Mouse (Mus musculus) MEL (cell line): ENCODE data around the gene Fhit. TPM values are rescaled to one million over a fixed set of nuclear protein-coding genes. Genes with fewer than 3 reads are reported as not detected.

Source experiments
- DNase-seq: peaks from one replicate; pipeline ENCODE4 v3.0.0; 2011; ENCODE audit warnings: low read depth, low spot score
- H3K27ac ChIP-seq: 2 replicates; pipeline ENCODE4 v1.5.1; 2012; ENCODE audit warnings: low read depth, mild to moderate bottlenecking, control low read depth, low read length, moderate library complexity; ENCODE audit not compliant: control insufficient read depth
- H3K27me3 ChIP-seq, 2 experiments: fragments of 150-350 bp in 1 of 2; sonication (generic) in 1 of 2; 2 replicates each; pipeline ENCODE4 v1.6.1; 2012; ENCODE audit warnings: low read length in 2 of 2, mild to moderate bottlenecking in 2 of 2, improper control_type of control experiment in 1 of 2, moderate library complexity in 1 of 2; ENCODE audit not compliant: insufficient read depth in 2 of 2, control insufficient read depth in 1 of 2
- H3K36me3 ChIP-seq, 2 experiments: 2 replicates each; pipeline ENCODE4 v1.6.1; 2012 to 2014; ENCODE audit warnings: low read length in 2 of 2, improper control_type of control experiment in 1 of 2, inconsistent platforms in 1 of 2, mild to moderate bottlenecking in 1 of 2; ENCODE audit not compliant: insufficient read depth in 2 of 2, control insufficient read depth in 1 of 2
- H3K4me1 ChIP-seq, 2 experiments: fragments of 150-350 bp in 1 of 2; sonication (generic) in 1 of 2; 2 replicates each; pipeline ENCODE4 v1.6.1; 2012; ENCODE audit warnings: low read length in 2 of 2, improper control_type of control experiment in 1 of 2, mild to moderate bottlenecking in 1 of 2; ENCODE audit not compliant: insufficient read depth in 2 of 2, control insufficient read depth in 1 of 2
- H3K4me3 ChIP-seq, 2 experiments: fragments of 150-350 bp in 1 of 2; sonication (generic) in 1 of 2; 2 replicates each; pipeline ENCODE4 v1.5.1; 2012; ENCODE audit warnings: low read depth in 2 of 2, low read length in 2 of 2, mild to moderate bottlenecking in 2 of 2, moderate library complexity in 2 of 2, control low read depth in 1 of 2, improper control_type of control experiment in 1 of 2; ENCODE audit not compliant: control insufficient read depth in 1 of 2, insufficient read depth in 1 of 2
- H3K79me2 ChIP-seq: 2 replicates; pipeline ENCODE4 v1.6.1; 2012; ENCODE audit warnings: mild to moderate bottlenecking, low read length, moderate library complexity; ENCODE audit not compliant: control insufficient read depth, poor library complexity, insufficient read depth
- H3K9ac ChIP-seq: 2 replicates; pipeline ENCODE4 v1.6.1; 2012; ENCODE audit warnings: low read depth, mild to moderate bottlenecking, control low read depth, low read length, moderate library complexity; ENCODE audit not compliant: control insufficient read depth, poor library complexity, severe bottlenecking
- H3K9me3 ChIP-seq: fragments of 150-350 bp; sonication (generic); replicated peaks from 2 replicates; pipeline ENCODE4 v1.6.1; 2012; ENCODE audit warnings: mild to moderate bottlenecking, low read length, improper control_type of control experiment, moderate library complexity; ENCODE audit not compliant: insufficient read depth
- BHLHE40 ChIP-seq: IDR thresholded peaks from 2 replicates; pipeline ENCODE4 v1.6.1; 2012; ENCODE audit warnings: low read depth, mild to moderate bottlenecking, inconsistent platforms, low read length, improper control_type of control experiment, borderline replicate concordance
- CTCF ChIP-seq, 3 experiments: IDR thresholded peaks in 2 of 3; conservative IDR thresholded peaks in 1 of 3; 2 replicates each; pipeline ENCODE4 v1.5.1; 2011 to 2012; ENCODE audit warnings: low read length in 3 of 3, low read depth in 2 of 3, mild to moderate bottlenecking in 2 of 3, improper control_type of control experiment in 1 of 3, inconsistent platforms in 1 of 3, mixed read lengths in 1 of 3, moderate library complexity in 1 of 3; ENCODE audit not compliant: control insufficient read depth in 1 of 3, insufficient read depth in 1 of 3, poor library complexity in 1 of 3, severe bottlenecking in 1 of 3
- E2F4 ChIP-seq: IDR thresholded peaks from 2 replicates; pipeline ENCODE4 v1.6.1; 2011; ENCODE audit warnings: low read depth, low read length, improper control_type of control experiment, borderline replicate concordance
- EP300 ChIP-seq, 2 experiments: IDR thresholded peaks; 2 replicates each; pipeline ENCODE4 v1.6.1; 2011; ENCODE audit warnings: improper control_type of control experiment in 2 of 2, low read length in 2 of 2, low read depth in 1 of 2, mild to moderate bottlenecking in 1 of 2
- GABPA ChIP-seq: IDR thresholded peaks from 2 replicates; pipeline ENCODE4 v1.6.1; 2012; ENCODE audit warnings: low read depth, mild to moderate bottlenecking, inconsistent platforms, low read length, improper control_type of control experiment, moderate library complexity
- GATA1 ChIP-seq: IDR thresholded peaks from 2 replicates; pipeline ENCODE4 v1.6.1; 2011; ENCODE audit warnings: low read depth, low read length, improper control_type of control experiment
- MYB ChIP-seq: IDR thresholded peaks from 2 replicates; pipeline ENCODE4 v1.6.1; 2011; ENCODE audit warnings: mild to moderate bottlenecking, low read depth, low read length, improper control_type of control experiment
- MYC ChIP-seq: IDR thresholded peaks from 2 replicates; pipeline ENCODE4 v1.6.1; 2011; ENCODE audit warnings: low read depth, mild to moderate bottlenecking, low read length, improper control_type of control experiment, moderate library complexity
- NELFE ChIP-seq: IDR thresholded peaks from 2 replicates; pipeline ENCODE4 v1.6.1; 2011; ENCODE audit warnings: low read depth, low read length, improper control_type of control experiment
- NRF1 ChIP-seq: IDR thresholded peaks from 2 replicates; pipeline ENCODE4 v1.6.1; 2014; ENCODE audit warnings: low read depth, mild to moderate bottlenecking, inconsistent platforms, low read length, improper control_type of control experiment, moderate library complexity; ENCODE audit not compliant: poor library complexity, insufficient read depth, severe bottlenecking
- POLR2AphosphoS2 ChIP-seq: IDR thresholded peaks from 2 replicates; pipeline ENCODE4 v1.6.1; 2011; ENCODE audit warnings: low read length, improper control_type of control experiment
- POLR2AphosphoS5 ChIP-seq: IDR thresholded peaks from 2 replicates; pipeline ENCODE4 v1.6.1; 2012; ENCODE audit warnings: low read depth, borderline replicate concordance, mild to moderate bottlenecking, inconsistent platforms, low read length, moderate library complexity, mixed read lengths
- TAL1 ChIP-seq: IDR thresholded peaks from 2 replicates; pipeline ENCODE4 v1.6.1; 2012; ENCODE audit warnings: mild to moderate bottlenecking, inconsistent platforms, low read length, moderate library complexity, mixed read lengths
- TCF12 ChIP-seq: IDR thresholded peaks from 2 replicates; pipeline ENCODE4 v1.6.1; 2014; ENCODE audit warnings: low read depth, mild to moderate bottlenecking, inconsistent platforms, low read length, improper control_type of control experiment, moderate library complexity
- USF1 ChIP-seq: IDR thresholded peaks from 2 replicates; pipeline ENCODE4 v1.6.1; 2014; ENCODE audit warnings: low read depth, mild to moderate bottlenecking, inconsistent platforms, low read length, improper control_type of control experiment, moderate library complexity
- ZC3H11A ChIP-seq: IDR thresholded peaks from 2 replicates; pipeline ENCODE4 v1.6.1; 2012; ENCODE audit warnings: low read depth, mild to moderate bottlenecking, inconsistent platforms, low read length, improper control_type of control experiment
- ZKSCAN1 ChIP-seq: IDR thresholded peaks from 2 replicates; pipeline ENCODE4 v1.6.1; 2012; ENCODE audit warnings: low read depth, mild to moderate bottlenecking, inconsistent platforms, low read length, improper control_type of control experiment, moderate library complexity
- polyA plus RNA-seq, 2 experiments: library from polyadenylated mRNA; stranded (reverse) in 1 of 2; unstranded in 1 of 2; fragments of >175 nt in 1 of 2; fragments of >200 nt in 1 of 2; gene quantifications; 2 replicates each; pipeline versions ENCODE4 v1.2.1 to v1.2.4; 2012; ENCODE audit warnings: low replicate concordance in 2 of 2, low read depth in 1 of 2; ENCODE audit not compliant: insufficient read length in 2 of 2, insufficient read depth in 1 of 2, missing spikeins in 1 of 2
- total RNA-seq: library from RNA; depleted of rRNA; stranded (reverse); fragments of 300-350 nt; gene quantifications from 2 replicates; pipeline ENCODE4 v1.2.3, GENCODE M21; 2012

Gene Fhit
- total and polyA plus RNA-seq, 3 experiments = 0.77 to 1.3 TPM; not detected in 1

GRCm38 (mm10) chr14:9695217-9695690 lies 1466.6 kb downstream of the Fhit start:
- Histone ChIP-seq H3K27me3 (no peaks in the 10 kb centered on the region), H3K9ac (no peak overlapping the region), H3K27ac (no peak overlapping the region), H3K36me3 (no peaks in the 10 kb centered on the region), H3K4me3 (no peak overlapping the region), H3K9me3 (no peaks in the 10 kb centered on the region), H3K4me1 (no peaks in the 10 kb centered on the region), H3K79me2 (no peaks in the 10 kb centered on the region)
- DNase-seq = no peak
- no peak for TF ChIP-seq BHLHE40

GRCm38 (mm10) chr14:9688664-9689257 lies 1473.1 kb downstream of the Fhit start:
- TF ChIP-seq MYC = no peak
- no peak for TF ChIP-seq POLR2AphosphoS2
- no peak for TF ChIP-seq EP300 (IDR thresholded peaks at IDR 0.05; ENCODE audit: low read depth in 1 of 2, low read length in 2 of 2)
- TF ChIP-seq NRF1 = no peak
- no peak for TF ChIP-seq ZC3H11A
- TF ChIP-seq GATA1 = no peak
- no peak for TF ChIP-seq USF1
- no peak for TF ChIP-seq ZKSCAN1
- no peak for TF ChIP-seq BHLHE40
- TF ChIP-seq GABPA = no peak
- no peak for TF ChIP-seq MYB
- no peak for TF ChIP-seq E2F4
- no peak for TF ChIP-seq TAL1
- TF ChIP-seq CTCF (IDR thresholded peaks at IDR 0.05 in 2 of 3, conservative IDR thresholded peaks at IDR 0.05 in 1 of 3; ENCODE audit: control insufficient read depth in 1 of 3, insufficient read depth in 1 of 3, low read depth in 2 of 3, low read length in 3 of 3, poor library complexity in 1 of 3, severe bottlenecking in 1 of 3) = no peak

DNA sequence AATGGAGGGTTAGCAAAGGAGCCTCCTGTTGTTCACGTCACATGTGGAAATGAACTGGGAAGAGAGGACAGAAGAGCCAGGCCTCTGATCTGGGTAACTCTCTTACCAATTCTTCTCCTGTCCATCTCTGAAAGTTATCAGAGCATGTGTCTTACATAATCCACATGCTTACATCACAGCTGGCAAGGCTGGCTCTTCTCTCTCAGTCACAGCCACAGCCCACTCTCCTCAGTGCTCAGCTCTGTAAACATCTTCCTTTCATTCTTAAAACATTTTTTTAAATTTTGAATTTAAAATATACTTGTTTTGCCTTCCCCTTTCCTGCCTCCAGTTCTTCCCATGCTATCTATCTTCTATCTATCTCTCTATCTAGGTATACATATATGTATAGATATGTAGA lies 1477.5 kb downstream of the Fhit start:
- Histone ChIP-seq H3K9ac (no peak overlapping the region), H3K4me1 (no peaks in the 10 kb centered on the region)
- no peak for TF ChIP-seq BHLHE40
- no peak for TF ChIP-seq GATA1
- no peak for TF ChIP-seq E2F4
- TF ChIP-seq NELFE = no peak
- no peak for TF ChIP-seq TCF12
- TF ChIP-seq MYB = no peak
- no peak for TF ChIP-seq POLR2AphosphoS5
- TF ChIP-seq, all 39 proteins: peak for 0
- no peaks in the 10 kb centered on the region for H3K79me2 ChIP-seq
- H3K4me3 ChIP-seq = no peak overlapping the region
- H3K9me3 ChIP-seq = no peaks in the 10 kb centered on the region
- H3K27ac ChIP-seq = no peak overlapping the region
- DNase-seq = no peak
- H3K36me3 ChIP-seq = no peaks in the 10 kb centered on the region
- no peaks in the 10 kb centered on the region for H3K27me3 ChIP-seq

More at GRCm38 (mm10) chr14:9688664-9689257, 1473.1 kb downstream of the Fhit start:
- DNase-seq = no peak
- Histone ChIP-seq H3K9me3 (no peaks in the 10 kb centered on the region), H3K36me3 (no peaks in the 10 kb centered on the region), H3K27ac (no peak overlapping the region), H3K4me1 (no peaks in the 10 kb centered on the region), H3K4me3 (no peak overlapping the region), H3K9ac (no peak overlapping the region), H3K27me3 (no peaks in the 10 kb centered on the region), H3K79me2 (no peaks in the 10 kb centered on the region)
